Mouse (Mus musculus): Measurements from ENCODE around the gene Ddn.

DNA sequence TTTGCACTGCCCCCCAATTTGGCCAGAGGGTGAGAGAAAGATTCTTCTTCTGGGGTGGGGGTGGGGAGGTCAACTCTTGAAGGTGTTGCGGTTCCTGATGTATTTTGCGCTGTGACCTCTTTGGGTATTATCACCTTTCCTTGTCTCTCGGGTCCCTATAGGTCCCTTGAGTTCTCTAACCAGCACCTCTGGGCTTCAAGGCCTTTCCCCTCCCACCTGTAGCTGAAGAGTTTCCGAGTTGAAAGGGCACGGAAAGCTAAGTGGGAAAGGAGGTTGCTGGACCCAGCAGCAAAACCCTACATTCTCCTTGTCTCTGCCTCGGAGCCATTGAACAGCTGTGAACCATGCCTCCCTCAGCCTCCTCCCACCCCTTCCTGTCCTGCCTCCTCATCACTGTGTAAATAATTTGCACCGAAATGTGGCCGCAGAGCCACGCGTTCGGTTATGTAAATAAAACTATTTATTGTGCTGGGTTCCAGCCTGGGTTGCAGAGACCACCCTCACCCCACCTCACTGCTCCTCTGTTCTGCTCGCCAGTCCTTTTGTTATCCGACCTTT is 16.1 kb downstream of the Ddn start:
- TF ChIP-seq CTCF (IDR thresholded peaks at IDR 0.05; ENCODE audit: extremely low read depth, insufficient read length, insufficient replicate concordance, low read depth, low read length) (no peak), POLR2A (IDR thresholded peaks at IDR 0.05; ENCODE audit: low read depth, low read length) (no peak)
